Mouse (Mus musculus) neural tube, embryonic 11.5 days (tissue): ENCODE data around the gene Pxdn. TPM values are rescaled to one million over a fixed set of nuclear protein-coding genes. Genes with fewer than 3 reads are reported as not detected.

Experiments
- ATAC-seq: fragments of 200-750 bp; cut with Nextera tagmentation; 2 replicates; pipeline ENCODE4 v1.8.0; 2017; ENCODE audit warnings: moderate number of reproducible peaks, mild to moderate bottlenecking, moderate TSS enrichment, moderate library complexity; ENCODE audit not compliant: insufficient read depth, low FRiP score, low TSS enrichment
- DNase-seq: peaks from one replicate; pipeline ENCODE4 v3.0.0-alpha.2; 2015; ENCODE audit warnings: low spot score
- H3K27ac ChIP-seq: fragments of 300-500 bp; sonication (generic); 2 replicates; pipeline ENCODE4 v1.5.1; 2014; ENCODE audit warnings: low read depth, mild to moderate bottlenecking, low read length
- H3K27me3 ChIP-seq: fragments of 300-500 bp; sonication (generic); 2 replicates; pipeline ENCODE4 v1.6.1; 2014; ENCODE audit warnings: mild to moderate bottlenecking, low read length, mixed read lengths; ENCODE audit not compliant: control insufficient read depth, insufficient read depth
- H3K36me3 ChIP-seq: fragments of 300-500 bp; sonication (generic); 2 replicates; pipeline ENCODE4 v1.6.1; 2014; ENCODE audit warnings: mild to moderate bottlenecking, low read length, moderate library complexity, mixed read lengths; ENCODE audit not compliant: control insufficient read depth, insufficient read depth
- H3K4me1 ChIP-seq: fragments of 300-500 bp; sonication (generic); 2 replicates; pipeline ENCODE4 v1.6.1; 2014; ENCODE audit warnings: low read length, mixed read lengths; ENCODE audit not compliant: control insufficient read depth, insufficient read depth
- H3K4me2 ChIP-seq: fragments of 300-500 bp; sonication (generic); 2 replicates; pipeline ENCODE4 v1.6.1; 2014; ENCODE audit warnings: low read depth, mild to moderate bottlenecking, moderate library complexity
- H3K4me3 ChIP-seq: fragments of 300-500 bp; sonication (generic); 2 replicates; pipeline ENCODE4 v1.5.1; 2014; ENCODE audit warnings: low read depth, low read length
- H3K9ac ChIP-seq: fragments of 300-500 bp; sonication (generic); 2 replicates; pipeline ENCODE4 v1.6.1; 2014; ENCODE audit warnings: mild to moderate bottlenecking, low read length
- H3K9me3 ChIP-seq: fragments of 300-500 bp; sonication (generic); 2 replicates; pipeline ENCODE4 v1.6.1; 2016; ENCODE audit warnings: low read length; ENCODE audit not compliant: control insufficient read depth
- WGBS: fragments of 180-500 bp; shearing (Covaris S2); extraction: QIAGEN DNeasy Blood & Tissue Kit; methylation state at CpG from one replicate; pipeline ENCODE4 v1.1.7; 2014; 5-methylcytosine and 5-hydroxymethylcytosine counted together
- polyA plus RNA-seq: library from polyadenylated mRNA; unstranded; fragments of >200 nt; fragmentation: Nextera tagmentation; extraction: Ambion mirVana; gene quantifications from 2 replicates; pipeline ENCODE4 v1.2.1, GENCODE M21; 2014

The Pxdn gene
- polyA plus RNA-seq, 1 experiment from 2014 or later, result 93.5 TPM

DNA sequence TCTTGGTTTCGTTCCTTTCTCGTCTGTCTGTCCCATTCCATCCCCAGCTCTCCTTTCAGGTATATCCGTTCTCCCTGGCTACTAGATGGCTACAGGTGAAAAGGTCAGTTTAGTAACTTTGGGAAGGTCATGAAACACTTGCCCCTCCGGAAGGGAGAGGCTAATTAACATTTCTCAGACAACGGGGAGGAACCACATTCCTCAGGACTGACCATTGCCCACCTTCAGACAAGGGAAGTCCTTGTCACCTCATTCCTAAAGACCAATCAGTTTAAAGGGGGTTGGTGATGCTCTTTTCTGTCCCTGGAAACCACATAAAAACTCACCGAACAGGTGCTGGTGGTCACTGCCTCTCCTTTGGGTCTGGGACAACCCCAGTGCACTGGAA is 124.7 kb downstream of the Pxdn start:
- ATAC-seq (no peak), DNase-seq (no peak)
- no peaks in the 10 kb centered on the region for H3K4me1 ChIP-seq
- no peaks in the 10 kb centered on the region for H3K27me3 ChIP-seq
- H3K27ac ChIP-seq, result no peak overlapping the region
- 41% methylated on average over 6 of the region's 6 CpGs for WGBS
- no peaks in the 10 kb centered on the region for H3K9me3 ChIP-seq
- no peak overlapping the region for H3K9ac ChIP-seq
- no peaks in the 10 kb centered on the region for H3K36me3 ChIP-seq
- no peak overlapping the region for H3K4me2 ChIP-seq
- H3K4me3 ChIP-seq, result no peak overlapping the region

Other genes starting within 250 kb of the Pxdn start
- not detected in 2 replicates for gene Tpo, start 195.0 kb downstream of the Pxdn start, polyA plus RNA-seq